Mouse (Mus musculus) cerebellum, adult 8-10 months (tissue): ENCODE measurements around the gene Gm5678.
"Not testable (repeated sequence)": the region's sequence is repeated elsewhere in the genome, so short reads cannot be mapped to it uniquely, and the experiment has no call there.

Source experiments
- DNase-seq: peaks from one replicate; pipeline ENCODE4 v3.0.0; 2022

Gene Gm5678

DNA sequence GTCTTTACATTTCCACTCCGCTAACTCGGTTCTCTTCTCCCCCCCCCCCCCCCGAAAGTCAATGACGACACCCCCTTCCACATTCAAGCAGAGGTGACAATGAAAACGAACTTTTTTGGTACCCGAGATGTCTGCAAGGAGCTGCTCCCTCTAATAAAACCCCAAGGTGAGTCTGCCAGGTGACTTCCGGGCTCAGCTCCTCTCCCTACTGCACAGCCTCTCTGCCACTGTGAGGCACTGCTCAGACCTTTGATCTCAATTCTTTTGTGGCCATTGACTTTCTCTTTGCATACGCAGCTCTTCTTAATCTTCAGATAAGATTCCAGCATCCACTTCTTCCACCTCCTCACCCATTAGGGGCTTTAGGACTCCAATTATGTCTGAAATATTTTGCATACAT, 19.2 kb upstream of the Gm5678 start:
- DNase-seq, result no peak

DNA sequence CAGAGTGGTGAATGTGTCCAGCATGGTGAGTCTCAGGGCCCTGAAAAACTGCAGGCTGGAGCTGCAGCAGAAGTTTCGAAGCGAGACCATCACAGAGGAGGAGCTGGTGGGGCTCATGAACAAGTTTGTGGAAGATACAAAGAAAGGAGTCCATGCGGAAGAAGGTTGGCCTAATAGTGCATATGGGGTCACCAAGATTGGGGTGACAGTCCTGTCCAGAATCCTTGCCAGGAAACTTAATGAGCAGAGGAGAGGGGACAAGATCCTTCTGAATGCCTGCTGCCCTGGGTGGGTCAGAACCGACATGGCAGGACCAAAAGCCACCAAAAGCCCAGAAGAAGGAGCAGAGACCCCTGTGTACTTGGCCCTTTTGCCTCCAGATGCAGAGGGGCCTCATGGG, 18.1 kb upstream of the Gm5678 start:
- no peak for DNase-seq

DNA sequence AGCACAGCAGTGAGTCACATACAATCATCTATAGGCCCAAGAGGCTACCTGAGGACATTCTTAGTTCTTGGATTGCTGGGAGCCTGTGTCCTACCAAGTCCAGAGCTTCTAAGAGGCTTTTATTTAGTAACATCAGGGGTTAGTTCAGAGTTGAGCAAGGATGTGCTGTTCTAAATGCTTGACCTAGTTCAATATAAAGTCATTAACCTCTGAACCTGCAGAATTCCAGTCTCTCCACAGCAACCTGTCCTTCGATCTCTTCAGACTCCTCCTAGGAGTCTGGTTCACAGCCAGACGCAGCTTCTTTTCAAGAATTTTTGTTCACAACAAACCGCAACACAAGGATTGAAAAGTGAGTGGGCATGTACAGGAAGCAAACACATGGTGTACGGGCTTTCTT, 16.9 kb upstream of the Gm5678 start:
- DNase-seq, result no peak

DNA sequence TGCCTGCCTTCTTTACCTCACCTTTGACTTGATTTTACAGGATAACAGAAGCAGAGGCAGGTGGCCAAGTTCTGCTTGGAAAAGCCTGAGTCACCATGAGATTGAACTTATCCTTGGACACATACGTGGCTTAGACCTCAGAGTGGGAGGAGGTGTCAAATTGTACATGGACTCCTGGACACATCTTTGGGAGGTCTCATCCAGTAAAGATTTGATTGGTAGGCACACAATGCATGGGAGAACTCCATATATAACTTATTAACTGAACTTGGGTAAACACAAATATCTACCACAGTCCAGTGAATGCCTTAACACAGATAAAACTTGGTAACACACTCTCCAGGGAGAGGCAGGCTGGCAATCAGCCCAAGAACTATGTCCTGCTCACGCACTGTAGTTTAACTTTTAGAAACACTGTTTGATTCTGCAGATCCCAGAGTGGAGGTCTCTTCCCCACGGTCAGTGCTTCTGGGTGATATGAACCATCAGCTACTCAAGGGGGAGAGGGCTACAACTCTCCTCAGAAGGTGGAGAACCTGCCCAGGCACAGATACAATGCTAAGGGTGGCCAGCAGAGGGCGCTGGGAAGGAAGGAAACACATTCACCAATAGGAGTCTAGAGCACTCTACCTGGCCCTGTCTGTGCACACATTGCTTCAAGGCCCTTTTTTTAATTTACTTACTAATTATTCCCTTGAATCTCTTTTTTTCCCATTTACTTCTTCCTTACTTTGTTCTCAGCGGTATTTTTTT, 12.6 kb upstream of the Gm5678 start:
- peak; percentile 59 for DNase-seq

DNA sequence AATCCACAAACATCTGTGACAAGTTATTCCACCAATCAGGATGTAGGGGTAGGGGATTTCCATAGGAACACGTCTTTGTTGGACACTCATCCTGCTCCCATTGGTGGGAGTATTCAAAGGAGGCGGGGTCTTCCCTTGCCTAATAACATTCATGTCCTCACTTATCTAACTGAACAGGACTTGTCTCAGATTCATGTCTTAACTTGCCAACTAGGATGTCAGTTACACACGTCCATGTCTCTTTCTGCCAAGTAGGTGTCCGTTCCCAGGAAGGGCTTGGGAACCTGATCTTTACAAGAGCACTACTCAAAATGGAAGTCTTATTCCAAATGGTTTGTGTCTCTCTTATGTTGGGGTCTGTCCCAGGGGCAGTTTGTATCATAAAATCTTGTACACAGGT, 4.1 kb upstream of the Gm5678 start:
- not testable (repeated sequence) for DNase-seq

DNA sequence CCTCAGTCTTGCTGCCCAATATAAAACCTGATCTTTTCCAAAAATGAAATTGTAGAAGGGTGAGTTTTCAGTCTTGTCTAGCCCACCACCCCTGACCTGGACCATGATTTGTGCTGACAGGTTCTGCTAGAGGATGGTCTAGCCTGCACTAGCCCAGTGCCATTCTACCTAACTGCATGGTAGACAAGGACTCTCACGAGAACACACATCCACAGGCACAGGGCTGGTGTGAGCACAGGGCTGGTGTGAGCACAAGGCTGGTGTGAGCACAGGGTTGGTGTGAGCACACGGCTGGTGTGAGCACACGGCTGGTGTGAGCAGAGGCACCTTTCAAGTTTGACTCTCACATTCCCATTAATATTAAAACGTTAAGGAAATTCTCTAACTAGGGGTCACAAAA, 3.2 kb upstream of the Gm5678 start:
- no peak for DNase-seq

DNA sequence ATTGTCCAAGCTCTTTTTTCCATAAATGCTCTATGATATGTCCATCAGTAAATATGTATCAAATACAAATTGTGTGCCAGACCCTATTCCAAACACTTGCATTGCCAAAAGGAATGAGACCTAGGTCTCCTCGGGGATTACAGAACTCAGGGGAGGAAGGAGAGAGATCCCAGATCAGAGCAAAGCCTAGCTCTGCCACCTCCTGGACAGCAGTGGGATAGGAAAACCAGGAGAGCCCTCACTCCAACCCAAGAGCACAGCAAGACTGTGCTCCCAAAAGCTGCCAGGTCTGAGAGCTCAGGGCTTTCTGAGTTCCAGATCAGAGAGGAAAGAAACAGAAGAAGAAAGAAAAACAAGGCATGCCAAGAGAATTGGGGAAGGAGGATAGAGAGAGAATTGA, 1.2 kb upstream of the Gm5678 start:
- no peak for DNase-seq

DNA sequence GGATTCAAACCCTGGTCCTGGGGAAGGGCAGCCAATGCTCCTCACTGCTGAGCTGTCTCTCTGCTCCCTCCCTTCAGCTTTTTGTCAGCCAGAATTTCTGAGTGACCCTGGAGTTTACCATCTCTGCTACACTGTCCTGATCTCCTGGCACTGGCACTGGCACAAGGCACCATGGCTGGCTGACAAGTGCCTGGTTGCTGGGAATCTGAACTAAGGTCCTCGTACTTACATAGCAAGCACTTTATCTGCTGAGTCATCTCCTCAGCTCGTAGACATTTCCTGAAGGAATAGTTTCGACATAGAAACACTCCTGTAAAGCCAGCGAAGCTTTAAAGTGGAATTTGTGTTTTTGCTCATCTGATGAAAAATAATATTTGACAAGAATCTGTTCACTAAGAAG, 16.1 kb downstream of the Gm5678 start:
- DNase-seq, result no peak

DNA sequence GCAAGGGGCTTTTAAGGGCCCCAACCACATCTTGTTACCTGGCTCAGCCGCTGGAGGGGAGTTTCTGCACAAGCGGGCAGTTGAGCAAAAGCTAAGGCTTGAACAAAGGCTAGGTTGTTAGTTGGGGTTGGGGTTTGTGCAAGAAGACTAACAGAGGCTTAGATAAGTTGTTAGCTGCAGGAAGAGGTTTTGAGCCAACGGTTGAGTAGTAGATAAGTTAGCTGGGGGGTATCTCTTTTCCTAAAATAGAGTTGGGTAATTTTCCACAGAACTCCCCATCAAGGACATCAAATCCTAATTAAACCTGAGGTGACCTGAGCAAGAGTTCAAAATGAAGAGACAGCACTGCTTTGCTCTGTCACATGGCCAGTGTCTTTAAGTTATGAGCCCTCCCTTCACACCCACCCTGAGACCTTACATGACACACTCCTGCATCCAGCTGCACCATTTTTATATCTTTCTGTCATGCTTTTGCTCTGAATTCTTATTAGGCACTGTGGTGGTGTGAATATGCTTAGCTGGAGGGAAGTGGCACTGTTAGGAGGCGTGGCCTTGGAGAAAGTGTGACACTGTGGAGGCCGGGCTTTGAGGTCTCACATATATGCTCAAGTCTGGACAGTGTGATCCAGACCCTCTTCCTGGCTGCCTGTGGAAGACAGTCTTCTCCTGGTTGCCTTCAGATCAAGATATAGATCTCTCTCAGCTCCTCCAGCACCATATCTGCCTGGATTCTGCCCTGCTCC, 20.7 kb downstream of the Gm5678 start:
- DNase-seq, result no peak

DNA sequence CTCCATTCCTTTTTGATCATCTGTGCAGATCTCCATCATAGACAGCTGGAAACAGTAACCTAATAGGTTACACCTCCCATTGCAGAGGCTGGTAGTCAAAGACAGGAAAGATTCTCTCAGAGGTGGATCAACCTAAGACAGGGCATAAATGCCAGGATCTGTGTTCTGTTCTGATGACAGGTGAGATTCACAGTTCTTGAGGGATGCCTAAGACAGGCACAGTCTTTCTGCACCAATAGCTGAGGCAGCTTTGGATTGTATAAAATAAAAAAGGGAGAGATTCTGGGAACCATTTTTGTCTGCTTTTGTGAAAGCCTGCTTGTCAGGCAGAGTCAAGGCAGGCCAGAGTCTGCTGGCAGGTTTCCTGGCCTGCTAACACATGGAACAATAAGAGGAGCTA, 40.1 kb downstream of the Gm5678 start:
- DNase-seq, result no peak

DNA sequence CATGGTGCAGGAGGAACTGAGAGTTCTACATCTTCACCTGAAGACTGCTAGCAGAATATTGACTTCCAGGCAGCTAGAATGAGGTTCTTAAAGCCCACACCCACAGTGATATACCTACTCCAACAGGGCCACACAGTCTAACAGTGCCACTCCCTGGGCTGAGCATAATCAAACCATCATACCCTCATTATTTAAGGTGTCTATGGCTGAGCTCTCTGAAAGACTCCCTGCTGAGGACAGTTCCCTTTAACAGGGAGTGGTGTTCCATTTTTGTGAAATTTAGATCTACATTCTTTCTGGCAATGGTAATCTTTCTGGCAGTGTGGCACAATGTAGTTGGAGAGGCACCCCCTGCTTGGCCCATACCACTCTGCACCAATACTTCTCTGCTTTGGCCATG, 41.6 kb downstream of the Gm5678 start:
- DNase-seq, result no peak

DNA sequence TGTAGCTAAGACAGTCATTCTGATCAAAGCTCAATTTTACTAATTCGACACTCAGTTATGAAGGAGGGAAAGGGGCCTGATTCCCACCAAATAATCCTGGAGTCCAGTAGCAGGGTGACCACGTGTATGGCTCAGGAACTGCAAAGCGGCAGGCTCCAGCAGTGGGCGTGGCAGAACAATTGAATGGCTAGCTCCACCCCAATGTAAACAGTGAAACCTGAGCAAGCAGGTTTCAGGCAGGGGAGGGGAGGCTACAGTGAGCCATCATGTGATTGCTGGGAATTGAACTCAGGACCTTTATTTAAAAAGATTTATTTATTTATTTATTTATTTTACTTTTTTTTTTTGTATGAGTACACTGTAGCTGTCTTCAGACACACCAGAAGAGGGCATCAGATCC, 42.6 kb downstream of the Gm5678 start:
- not testable (repeated sequence) for DNase-seq

DNA sequence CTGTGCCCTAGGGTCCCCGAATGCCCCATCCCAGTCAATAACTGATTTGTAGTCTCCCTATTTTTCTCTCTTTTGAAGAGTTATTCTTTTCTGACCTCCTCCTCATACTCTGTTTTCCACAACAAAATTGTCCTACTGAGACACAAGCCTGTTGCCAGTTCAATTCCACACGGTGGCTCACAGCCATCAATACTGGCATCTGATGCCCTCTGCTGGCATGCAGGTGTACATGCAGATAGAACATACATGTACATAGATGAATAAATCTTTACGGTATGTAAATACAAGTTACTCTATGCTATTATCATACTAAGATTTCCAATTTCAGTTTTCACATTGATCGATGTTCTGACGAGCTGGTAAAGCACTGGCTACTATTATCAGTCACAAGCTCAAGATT, 43.2 kb downstream of the Gm5678 start:
- no peak for DNase-seq

DNA sequence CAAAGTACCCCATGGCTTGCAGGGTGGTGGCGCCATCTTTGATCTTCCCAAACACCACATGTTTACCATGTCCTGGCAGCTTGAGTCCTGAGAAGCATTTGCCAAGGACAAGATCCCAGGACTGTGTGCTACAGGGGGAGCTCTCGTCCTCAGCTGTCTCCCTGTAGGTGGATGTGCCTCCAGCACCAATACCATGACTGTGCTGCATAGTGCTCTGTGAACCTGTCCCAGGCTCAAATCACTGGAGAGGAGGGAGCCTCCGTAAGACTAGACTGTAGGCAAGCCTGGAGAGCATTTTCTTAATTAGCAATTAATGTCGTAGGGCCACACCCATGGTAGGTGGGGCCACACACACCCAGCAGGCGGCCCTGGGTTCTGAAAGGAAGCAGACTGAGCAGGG, 48.5 kb downstream of the Gm5678 start:
- no peak for DNase-seq

DNA sequence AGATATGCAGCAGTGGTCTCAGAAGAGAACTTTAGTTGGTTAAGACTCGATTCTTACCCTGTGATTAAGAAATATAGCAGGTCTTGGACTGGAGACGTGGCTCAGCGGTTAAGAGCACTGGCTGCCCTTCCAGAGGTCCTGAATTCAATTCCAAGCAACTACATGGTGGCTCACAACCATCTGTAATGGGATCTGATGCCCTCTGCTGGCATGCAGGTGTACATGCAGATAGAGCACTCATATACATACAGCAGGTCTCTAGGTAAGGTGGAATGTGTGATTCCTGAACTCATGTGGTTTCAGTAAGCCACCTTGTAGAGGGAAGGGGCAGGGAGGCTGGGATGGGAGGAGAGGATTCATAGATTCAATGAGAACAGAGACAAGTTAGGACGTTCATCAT, 50.3 kb downstream of the Gm5678 start:
- no peak for DNase-seq

DNA sequence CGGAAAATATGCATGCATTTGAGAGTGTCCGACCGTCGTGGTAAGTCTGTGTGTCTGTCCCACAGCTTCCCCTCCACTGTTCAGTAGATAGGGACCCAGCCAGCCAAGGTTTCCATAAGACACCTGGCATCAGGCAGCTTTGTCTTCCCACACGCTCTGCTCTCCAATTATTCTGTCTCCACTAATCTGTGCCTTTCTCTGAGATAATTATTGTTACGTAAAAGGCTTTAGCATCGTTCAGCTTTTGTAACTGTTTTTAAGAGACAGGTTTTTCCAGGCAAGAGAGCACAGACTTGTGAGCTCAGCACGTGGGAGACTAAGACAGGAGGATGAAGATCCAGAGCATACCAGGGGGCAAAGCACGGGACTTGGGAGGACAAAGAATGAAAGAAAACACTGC, 51.3 kb downstream of the Gm5678 start:
- DNase-seq, result no peak
